Mouse (Mus musculus) erythroblast, embryonic 14.5 days (primary cell): ENCODE results near the gene Arrb2. TPM values are rescaled to one million over a fixed set of nuclear protein-coding genes. Genes with fewer than 3 reads are reported as not detected.

ENCODE experiments used
- H3K27me3 ChIP-seq: 2 replicates; pipeline ENCODE4 v1.6.1; 2012; ENCODE audit warnings: inconsistent platforms; ENCODE audit not compliant: control insufficient read depth
- H3K36me3 ChIP-seq: 2 replicates; pipeline ENCODE4 v1.6.1; 2012; ENCODE audit warnings: mild to moderate bottlenecking, inconsistent platforms; ENCODE audit not compliant: control insufficient read depth
- H3K4me1 ChIP-seq: 2 replicates; pipeline ENCODE4 v1.6.1; 2012; ENCODE audit warnings: inconsistent platforms; ENCODE audit not compliant: control insufficient read depth
- H3K4me3 ChIP-seq: replicated peaks from 2 replicates; pipeline ENCODE3; 2012; ENCODE audit warnings: moderate library complexity, mild to moderate bottlenecking, inconsistent platforms
- H3K9me3 ChIP-seq: 2 replicates; pipeline ENCODE4 v1.6.1; 2012; ENCODE audit warnings: low read length, inconsistent platforms, mixed read lengths; ENCODE audit not compliant: control insufficient read depth
- GATA1 ChIP-seq: IDR thresholded peaks from 2 replicates; pipeline ENCODE4 v1.6.1; 2012; ENCODE audit warnings: low read length, inconsistent platforms, mixed read lengths
- TAL1 ChIP-seq: IDR thresholded peaks from 3 replicates; pipeline ENCODE4 v1.6.1; 2012; ENCODE audit warnings: low read length, inconsistent platforms, mixed read lengths
- polyA plus RNA-seq: library from polyadenylated mRNA; stranded (reverse); fragments of >175 nt; gene quantifications from 2 replicates; pipeline ENCODE4 v1.2.3, GENCODE M21; 2012

Arrb2 gene
- polyA plus RNA-seq, 1 experiment, result 7.9 TPM

DNA sequence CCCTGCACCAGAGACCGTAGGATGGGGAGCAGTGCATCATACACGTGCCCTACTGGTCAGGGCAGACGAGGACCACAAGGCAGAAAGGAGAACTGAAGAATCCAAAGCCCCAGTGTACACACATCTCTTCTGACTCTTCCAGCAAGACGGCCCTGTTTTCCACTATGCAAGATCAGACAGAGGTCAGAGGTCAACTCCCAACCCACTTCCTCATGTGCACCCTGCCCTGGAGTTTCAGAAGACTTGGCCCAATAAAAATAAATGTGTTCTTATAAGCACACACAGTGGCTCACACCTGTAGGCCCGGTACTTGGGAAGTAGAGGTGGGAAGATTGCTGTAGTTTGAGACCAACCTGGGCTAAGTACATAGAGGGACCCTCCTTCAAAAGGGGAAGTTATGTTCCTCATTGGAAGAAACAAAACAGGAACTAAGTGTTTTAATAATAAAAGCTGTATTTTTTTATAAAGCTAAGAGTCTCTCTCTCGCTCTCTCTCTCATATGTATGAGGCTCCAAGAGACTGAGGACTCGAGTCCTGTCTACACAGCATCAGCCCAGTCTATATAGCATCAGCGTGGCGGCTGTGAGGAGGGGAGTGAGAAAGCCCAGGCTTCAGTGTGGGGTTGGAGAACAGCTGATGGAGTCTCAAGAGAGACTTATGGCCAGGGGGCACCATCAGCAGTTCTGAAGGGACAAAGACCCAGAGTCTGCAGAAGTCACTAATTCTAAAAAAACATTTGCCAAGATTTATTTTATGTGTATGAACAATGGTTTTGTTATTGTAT, 21.0 kb downstream of the Arrb2 start:
- H3K4me3 ChIP-seq, result no peak overlapping the region

DNA sequence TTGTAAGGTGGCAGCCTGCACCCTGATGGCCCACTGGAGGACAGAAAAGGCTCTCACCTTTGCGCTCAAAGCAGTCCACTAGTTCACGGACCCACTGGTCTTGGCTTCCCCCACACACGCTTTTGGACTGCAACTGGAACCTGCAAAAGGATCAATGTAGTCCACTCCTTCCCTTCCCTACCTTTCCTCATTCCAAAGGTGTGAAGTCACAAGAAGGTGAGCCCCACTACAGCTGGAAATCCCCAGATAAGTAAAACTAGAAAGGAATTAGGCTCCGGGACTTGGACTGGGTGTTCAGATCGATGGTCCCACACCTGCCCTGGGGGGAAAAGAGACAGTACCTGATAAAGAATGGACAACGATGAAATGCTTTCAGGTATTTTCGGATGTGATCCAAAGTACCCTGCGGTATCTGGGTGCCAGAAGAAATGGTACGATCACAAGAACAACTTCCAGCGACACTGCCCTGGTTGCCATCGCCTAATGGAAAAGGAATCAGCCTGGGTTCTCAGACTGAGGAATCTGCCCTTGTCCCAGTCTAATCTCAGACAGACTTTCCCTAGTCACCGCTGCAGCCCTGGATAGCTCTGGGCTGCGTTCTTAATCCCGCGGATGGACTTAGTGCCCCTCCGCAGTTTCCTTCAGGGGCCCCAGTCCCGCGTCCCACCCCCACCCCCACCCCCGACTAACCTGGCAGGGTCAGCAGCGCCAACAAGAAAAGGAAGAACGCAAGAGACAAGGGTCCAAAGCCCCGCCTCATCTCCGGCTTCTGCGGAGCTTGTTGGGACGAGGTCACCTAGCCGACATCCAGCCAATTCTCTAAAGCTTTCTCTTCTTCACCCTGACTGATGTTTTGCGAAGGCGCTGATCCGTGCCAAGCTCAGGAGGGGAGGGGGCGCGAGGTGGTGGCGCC, 26.5 kb downstream of the Arrb2 start, which contains the start of gene Zmynd15:
Gene Zmynd15, plus strand, starts transcription at position 746 of the 913 bp plus-strand sequence.
- Histone ChIP-seq H3K27me3 (peaks cover 50% of the 10 kb centered on the region), H3K9me3 (peaks cover 10% of the 10 kb centered on the region; the same call in 1 of the 2 replicates), H3K4me3 (peak within 1 kb of the TSS; percentile 42), H3K36me3 (peaks cover 4% of the 10 kb centered on the region), H3K4me1 (peaks cover 3% of the 10 kb centered on the region; the same call in 1 of the 2 replicates)
- TF ChIP-seq TAL1, result no peak
- no peak for TF ChIP-seq GATA1

More for the DNA sequence above, 21.0 kb downstream of the Arrb2 start:
- Histone ChIP-seq H3K4me1 (peaks cover 29% of the 10 kb centered on the region), H3K36me3 (peaks cover 10% of the 10 kb centered on the region), H3K27me3 (peaks cover 7% of the 10 kb centered on the region), H3K9me3 (peaks cover under 1% of the 10 kb centered on the region; the same call in 1 of the 2 replicates)
- TF ChIP-seq GATA1 (no peak), TAL1 (no peak)

DNA sequence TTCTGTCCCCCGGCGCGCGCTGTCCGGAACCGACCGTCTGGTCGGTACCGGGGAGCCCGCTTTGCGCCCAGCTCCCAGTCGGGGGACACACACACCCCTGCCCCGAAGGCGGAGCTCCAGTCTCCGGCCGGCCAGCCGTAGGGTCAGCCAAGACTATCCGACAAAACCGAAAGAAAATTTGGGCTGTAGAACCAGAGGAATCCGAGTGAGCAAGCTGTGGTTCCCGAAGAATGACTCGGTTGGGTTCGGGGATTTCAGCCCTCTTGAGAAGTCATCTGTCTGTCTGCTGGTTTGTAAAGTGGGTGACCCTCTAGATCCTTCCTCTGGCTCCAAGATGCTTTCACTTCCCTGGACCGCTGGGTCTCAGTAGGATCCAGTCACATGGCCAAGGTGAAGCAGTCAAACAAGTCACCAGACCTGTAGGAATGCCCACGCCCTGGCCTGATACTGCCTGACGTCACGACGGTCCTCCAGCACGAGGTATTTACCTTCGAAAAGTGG, 27.2 kb downstream of the Arrb2 start, which contains the start of gene Cxcl16:
Gene Cxcl16, minus strand, starts transcription at position 384 of the 501 bp plus-strand sequence.
- peaks cover 58% of the 10 kb centered on the region for H3K27me3 ChIP-seq
- peaks cover 10% of the 10 kb centered on the region; the same call in 1 of the 2 replicates for H3K9me3 ChIP-seq
- peak within 1 kb of the TSS; percentile 42 for H3K4me3 ChIP-seq
- no peak for TF ChIP-seq GATA1
- TF ChIP-seq TAL1, result no peak
- peaks cover 4% of the 10 kb centered on the region for H3K36me3 ChIP-seq
- peaks cover 3% of the 10 kb centered on the region; the same call in 1 of the 2 replicates for H3K4me1 ChIP-seq

DNA sequence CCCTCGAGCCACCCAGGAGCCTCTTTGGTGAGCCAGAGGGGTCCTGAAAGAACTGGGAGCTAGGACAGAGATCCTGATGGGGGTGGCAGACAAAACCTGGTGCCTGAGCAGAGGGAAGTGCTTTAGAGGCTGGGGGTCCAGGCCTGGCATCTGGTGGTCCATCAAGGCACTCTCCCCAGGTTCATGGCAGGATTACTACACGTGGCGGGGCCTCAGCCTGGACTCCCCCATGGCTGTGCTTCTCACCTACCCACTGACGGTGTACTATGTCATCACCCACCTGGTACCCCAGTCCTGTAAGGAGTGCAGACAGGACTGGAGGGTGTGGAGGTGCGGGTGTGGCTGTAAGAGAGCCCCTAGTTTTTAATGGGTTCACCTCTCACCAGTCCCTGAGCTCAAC, 31.5 kb downstream of the Arrb2 start:
- TF ChIP-seq GATA1, result no peak
- peaks cover 76% of the 10 kb centered on the region for H3K27me3 ChIP-seq
- H3K4me3 ChIP-seq, result no peak overlapping the region
- H3K4me1 ChIP-seq, result peaks cover 3% of the 10 kb centered on the region; the same call in 1 of the 2 replicates
- H3K36me3 ChIP-seq, result no peaks in the 10 kb centered on the region
- peaks cover 6% of the 10 kb centered on the region; the same call in 1 of the 2 replicates for H3K9me3 ChIP-seq

DNA sequence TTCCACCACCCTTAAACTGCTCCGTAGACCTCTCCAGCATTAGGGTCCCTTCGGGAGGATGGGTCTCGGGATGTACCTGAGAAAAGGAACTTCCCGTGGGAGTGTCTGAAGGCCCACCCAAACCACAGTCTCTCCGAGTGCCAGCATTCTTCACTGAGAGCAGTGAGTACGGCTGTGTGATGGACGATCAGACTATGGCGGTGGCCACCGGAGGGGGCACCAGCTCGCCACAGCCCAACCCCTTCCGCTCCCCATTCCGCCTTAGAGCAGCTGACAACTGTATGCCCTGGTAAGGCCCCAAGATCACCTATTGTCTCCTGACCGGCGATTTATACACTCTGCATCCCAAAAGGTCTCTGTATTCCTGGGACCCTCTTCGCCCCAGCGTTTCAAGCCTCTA, 32.8 kb downstream of the Arrb2 start:
- peaks cover 66% of the 10 kb centered on the region for H3K27me3 ChIP-seq
- peaks cover 5% of the 10 kb centered on the region; the same call in 1 of the 2 replicates for H3K9me3 ChIP-seq
- no peak overlapping the region for H3K4me3 ChIP-seq
- H3K36me3 ChIP-seq, result no peaks in the 10 kb centered on the region
- H3K4me1 ChIP-seq, result no peaks in the 10 kb centered on the region
- TF ChIP-seq TAL1, result no peak
- TF ChIP-seq GATA1, result no peak

DNA sequence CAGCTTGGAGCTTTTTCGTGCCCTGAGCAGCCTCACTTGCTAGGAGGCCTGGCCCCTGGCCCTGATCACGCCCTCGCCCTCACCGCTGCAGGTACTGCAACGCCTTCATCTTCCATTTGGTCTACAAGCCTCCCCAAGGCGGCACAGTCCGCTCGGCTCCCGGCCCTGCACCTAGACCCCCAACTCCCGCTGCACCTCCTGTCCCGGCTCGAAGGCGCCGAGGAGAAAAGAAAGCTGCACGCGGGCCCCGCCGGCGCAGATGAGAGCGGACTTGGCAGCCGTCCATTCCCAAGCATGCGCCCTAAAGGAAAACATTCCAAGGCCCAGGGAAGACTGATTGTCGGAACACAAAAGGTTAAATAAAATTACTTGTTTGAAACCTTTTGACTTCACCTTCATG, 33.4 kb downstream of the Arrb2 start:
- TF ChIP-seq GATA1 (no peak), TAL1 (no peak)
- no peak overlapping the region for H3K4me3 ChIP-seq
- H3K4me1 ChIP-seq, result no peaks in the 10 kb centered on the region
- peaks cover 60% of the 10 kb centered on the region for H3K27me3 ChIP-seq
- H3K36me3 ChIP-seq, result no peaks in the 10 kb centered on the region
- peaks cover 5% of the 10 kb centered on the region; the same call in 1 of the 2 replicates for H3K9me3 ChIP-seq

DNA sequence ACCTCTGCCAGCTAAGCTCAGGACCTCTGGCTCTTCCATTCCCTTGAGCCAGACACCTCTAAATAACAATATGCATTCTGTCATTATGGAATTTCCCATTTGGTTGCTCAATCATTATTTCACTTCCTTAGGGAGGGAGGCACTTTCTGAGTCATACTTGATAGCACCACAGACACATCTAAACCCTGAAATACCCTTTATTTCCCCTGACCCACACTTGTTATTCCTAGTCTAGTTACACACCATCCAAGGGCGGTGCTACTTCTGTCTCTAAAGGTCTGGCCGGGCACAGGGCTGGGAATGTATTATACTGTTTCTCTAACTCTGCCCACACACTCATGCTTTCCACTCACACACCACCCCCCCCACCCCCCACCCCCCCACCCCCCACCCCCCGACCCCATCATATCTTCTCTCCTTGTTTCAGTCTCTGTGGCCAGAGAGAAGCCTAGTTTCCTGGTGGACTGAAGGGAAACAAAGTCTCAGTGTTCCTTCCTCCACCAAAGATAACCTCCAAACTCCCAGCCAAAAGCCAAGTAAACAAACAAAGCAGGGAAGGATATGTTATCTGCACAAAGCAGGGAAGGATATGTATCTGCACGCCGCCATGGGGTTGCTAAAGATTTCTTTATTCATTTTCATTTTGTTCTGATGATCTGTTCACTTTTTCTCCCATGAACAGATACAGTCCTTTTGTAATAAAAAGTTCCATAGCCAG, 35.6 kb downstream of the Arrb2 start:
- no peaks in the 10 kb centered on the region for H3K9me3 ChIP-seq
- H3K36me3 ChIP-seq, result no peaks in the 10 kb centered on the region
- H3K27me3 ChIP-seq, result peaks cover 48% of the 10 kb centered on the region
- no peaks in the 10 kb centered on the region for H3K4me1 ChIP-seq
- H3K4me3 ChIP-seq, result no peak overlapping the region
- TF ChIP-seq GATA1, result no peak
- TF ChIP-seq TAL1, result no peak

DNA sequence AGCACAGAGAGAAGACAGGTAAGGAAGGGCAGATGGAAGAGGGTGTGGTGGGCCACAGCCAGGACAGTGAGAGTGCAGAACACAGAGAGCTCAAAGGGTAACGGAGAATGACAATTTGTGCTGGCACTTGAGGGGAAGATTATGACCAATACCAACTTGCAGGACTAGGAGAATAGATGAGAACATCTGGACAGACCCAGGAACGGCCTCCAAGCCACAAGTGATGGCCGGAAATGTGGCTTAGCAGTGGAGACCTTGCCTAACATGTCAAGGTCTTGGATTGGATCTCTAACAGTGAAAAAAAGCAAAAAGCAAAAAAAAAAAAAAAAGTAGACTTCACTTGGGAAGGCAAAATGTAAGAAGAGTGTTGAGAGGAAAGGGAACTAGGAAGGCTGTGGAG, 37.3 kb downstream of the Arrb2 start:
- peaks cover 32% of the 10 kb centered on the region for H3K27me3 ChIP-seq
- no peak overlapping the region for H3K4me3 ChIP-seq
- no peaks in the 10 kb centered on the region for H3K9me3 ChIP-seq
- no peaks in the 10 kb centered on the region for H3K36me3 ChIP-seq
- TF ChIP-seq TAL1, result no peak
- TF ChIP-seq GATA1, result no peak
- no peaks in the 10 kb centered on the region for H3K4me1 ChIP-seq
